Mouse (Mus musculus) right cerebral cortex, postnatal 25 days (tissue): Measurements from ENCODE around the gene Mettl7a1.
"Not testable (repeated sequence)": the region's sequence is repeated elsewhere in the genome, so short reads cannot be mapped to it uniquely, and the experiment has no call there.

Source experiments
- DNase-seq: peaks from one replicate; pipeline ENCODE4 v3.0.0; 2022

Gene Mettl7a1

DNA sequence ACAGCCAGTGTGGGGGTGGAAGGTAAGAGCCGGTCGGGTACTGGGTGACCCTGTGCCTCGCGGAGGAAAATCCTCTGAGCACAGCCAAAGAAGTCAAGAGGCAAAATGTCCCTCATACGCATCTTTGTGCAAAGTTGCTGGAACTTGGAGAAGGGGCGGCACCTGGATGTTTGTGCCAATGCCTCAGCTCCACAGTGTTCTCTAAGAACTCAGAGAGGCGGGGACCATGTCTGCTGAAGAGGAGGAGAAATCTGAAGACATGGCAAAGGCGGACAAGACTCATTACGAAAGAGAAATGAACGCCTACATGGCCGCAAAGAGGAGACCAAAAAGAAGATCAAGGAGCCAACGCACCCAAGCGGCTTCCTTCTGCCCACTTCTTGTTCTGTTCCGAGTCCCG, 2.4 kb upstream of the Mettl7a1 start:
- DNase-seq = no peak

DNA sequence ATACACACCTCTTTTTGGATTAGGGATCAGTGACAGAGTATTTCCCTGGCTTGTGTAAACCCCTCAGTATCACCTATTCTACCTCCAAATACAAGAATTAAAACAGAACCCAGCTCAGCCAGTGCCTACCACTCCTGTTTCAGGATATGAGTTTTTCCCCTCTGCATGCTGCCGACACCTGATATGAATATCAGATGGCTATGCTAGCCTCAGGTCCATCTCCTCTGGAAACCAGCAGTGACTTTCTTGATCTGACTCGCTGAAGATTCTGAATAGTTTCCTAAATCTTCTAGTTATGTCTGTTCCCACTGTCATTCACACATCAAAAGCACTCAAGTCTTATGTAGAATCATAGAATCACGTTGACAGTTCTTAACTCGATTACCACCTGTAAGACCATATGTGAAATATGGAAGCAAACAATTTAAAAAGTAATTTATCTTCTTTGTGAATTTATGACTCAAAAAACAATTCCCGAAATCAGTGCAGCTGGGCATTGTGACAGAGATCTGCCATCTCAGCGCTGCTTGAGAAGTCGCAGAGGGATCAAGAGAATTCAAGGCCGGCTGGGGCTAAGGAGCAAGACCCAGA, 417 bp upstream of the Mettl7a1 start:
- no peak for DNase-seq

DNA sequence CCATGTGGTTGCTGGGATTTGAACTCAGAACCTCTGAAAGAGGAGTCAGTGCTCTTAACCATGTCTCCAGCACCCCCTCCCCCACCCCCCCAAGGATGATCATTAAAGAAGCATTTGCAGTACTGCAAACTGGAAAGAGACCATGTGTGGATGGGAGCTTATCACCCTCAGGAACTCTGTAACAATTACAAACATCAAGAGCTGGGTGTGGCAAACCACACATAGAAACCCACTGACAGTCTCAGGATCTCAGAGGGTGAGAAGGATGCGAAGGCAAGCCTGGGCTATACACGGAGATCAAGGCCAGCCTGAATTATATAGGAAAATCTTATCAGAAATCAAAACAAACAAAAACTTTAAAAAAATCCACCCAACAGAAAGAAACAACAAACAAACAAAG, 2.3 kb downstream of the Mettl7a1 start:
- DNase-seq = no peak

DNA sequence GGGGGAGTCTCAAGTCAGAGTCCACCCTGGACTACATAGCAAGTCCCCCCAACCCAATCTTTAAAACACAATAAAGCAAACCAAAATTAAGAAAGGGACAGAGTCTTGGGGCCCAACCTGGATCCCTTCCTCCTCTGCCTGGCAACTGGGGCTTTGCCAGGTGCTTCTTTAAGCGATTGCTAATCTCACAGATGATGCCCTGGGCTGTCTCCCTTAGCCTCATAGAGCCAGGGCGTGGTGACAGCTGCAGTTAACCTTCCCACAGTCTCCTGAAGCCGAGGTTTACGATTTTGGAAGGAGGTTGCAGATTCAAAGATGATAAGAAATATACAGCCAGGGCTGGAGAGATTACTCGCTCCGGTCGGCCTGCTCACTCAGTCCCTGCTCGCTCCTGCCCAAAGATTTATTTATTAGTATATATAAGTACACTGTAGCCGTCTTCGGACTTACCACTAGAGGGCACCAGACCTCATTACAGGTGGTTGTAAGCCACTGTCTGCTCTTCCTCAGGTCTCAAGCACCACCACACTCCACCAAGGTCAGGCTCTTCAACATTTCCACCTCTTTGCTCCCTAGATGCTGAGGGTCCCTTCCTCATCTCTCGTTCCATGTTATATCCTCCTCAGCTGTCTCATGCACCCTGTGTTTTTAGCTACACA, 3.6 kb downstream of the Mettl7a1 start:
- not testable (repeated sequence) for DNase-seq

DNA sequence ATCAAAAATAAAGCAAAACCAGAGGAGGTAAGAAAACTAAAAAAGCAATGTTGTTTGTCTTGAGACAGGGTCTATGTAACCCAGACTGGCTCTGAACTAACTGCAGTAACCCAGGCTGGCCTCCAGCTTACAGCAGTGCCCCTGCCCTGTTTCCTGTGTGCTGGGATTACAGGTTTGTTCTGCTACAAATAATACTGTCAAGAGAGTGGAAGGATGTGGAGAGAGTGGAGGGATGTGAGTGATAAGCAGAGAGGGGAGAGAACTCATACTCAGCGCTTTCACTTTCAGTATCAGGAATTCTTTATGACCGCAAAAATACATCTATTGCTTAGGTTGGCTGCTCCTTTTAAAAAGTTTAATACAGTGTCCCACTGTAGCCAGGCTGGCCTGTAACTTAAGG, 8.4 kb downstream of the Mettl7a1 start:
- no peak for DNase-seq

DNA sequence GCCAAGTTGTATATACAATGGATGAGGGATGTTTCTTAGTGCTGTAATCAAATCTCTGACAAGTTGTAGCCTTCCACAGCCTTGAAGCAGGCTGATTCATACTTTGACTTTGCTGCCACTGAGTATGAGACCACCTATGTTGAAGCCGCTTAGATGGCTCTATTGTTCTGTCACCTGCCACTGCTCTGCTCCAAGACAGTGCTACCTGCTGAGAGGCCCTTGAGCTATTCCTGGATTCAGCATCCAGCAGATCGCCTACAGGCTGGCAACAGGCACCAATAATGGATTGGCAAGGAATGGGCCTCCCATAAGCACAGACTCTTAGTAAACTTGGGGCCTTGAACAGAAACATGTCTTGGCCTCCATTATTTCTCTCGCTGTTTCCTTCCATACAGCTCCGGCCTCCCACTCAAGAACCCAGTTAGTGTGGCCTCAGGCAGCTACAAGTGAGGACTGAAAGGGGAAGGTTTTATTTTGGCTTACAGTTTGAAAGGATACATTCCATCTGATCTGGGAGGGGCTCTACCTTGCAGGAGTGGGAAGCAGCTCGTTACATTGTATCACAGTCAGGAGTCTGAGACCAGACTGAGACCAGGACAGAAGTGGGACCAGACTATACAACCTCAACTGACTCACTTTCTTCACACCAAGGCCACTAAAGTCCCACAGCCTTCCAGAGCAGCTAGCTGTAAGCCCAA, 10.7 kb downstream of the Mettl7a1 start:
- no peak for DNase-seq

DNA sequence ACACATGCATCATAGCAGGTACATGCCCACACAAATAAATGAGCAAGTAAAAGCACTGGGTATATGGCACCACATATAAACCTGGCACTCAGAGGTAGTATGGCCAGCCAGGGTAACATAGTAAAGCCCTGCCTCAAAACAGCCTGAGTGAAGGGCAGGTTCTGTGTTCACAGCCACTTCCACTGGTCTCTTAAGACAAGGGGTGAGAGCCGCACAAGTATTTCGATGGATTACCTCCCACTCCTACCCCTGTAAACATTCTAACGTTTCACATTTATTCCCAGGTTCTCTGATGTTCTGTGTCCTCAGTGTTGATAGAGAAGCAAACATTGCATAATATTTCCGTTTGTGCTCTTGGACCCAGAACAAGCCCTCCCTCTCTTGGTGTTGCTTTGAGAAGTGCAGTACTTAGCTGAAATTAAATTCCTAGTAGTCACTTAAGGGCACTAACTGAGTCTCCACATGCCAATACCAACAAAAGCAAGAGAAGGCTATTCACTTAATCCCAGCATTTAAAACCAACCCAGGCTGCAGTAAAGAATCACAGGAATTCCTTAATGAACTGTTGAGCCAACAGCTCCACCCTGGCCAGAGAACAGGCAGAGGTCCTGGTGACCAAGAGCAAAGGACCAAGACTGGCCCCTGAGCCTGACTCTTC, 14.2 kb downstream of the Mettl7a1 start:
- not testable (repeated sequence) for DNase-seq

DNA sequence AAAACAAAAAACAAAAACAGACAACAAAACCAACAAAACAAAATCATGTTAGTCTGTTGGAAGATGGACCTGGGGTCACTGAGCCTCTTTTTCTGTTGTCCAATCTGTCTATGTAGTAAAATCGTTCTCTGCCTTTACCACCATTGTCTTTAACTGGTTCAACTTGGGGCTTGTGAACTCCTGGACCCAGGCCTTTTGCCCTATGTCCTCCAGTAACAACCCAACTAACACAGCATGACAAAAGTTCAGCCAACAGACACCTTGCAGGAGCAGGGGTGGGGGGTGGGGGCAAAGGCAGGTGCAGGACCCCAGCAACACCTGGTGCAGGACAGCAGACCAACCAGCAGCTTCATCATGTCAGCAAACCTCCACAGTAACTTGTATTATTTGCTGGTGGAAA, 15.9 kb downstream of the Mettl7a1 start:
- no peak for DNase-seq

DNA sequence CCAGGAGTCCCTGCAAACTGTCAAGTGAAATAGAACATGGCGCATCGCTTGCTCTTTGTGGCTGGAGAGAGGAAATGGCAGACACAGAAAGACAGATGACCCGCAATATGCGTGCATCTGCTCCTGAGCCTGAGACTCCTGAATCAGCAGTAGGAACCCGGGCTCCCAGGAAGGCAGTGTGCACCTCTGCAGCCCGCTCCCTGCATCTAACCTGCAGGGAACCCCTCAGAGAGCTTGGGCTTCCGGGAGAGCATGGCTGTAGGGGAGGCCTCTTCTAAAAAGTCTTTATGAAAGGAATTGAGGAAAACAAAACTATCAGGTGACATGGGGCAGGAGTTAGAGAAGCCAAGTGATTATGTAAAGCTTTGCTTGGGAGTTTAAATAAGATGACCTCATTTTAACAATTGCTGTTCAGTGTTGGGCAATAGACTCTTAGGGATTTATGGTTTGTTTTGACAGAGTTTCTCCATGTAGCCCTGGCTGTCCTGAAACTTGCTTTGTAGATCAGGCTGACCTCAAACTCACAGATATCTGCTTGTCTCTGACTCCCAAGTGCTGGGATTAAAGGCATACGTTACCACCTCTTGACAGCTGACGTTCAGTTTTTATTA, 16.5 kb downstream of the Mettl7a1 start:
- no peak for DNase-seq

DNA sequence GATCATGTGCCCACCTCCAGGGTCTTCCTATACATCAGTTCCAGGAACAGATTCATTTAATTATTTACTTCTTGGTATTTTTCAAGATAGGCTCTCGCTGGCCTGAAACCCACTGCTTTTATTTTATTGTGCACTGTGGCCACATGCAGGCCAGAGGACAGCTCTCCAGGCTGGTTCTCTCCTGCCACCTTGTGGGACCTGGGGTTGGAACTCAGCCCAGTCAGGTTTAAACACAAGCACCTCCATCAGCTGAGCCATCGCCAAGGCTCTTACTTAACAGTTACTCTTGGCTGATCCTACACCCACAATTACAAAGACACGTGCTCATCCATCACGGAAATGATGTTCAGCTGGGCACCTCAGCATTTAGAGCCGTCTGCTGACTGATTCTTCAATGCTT, 17.2 kb downstream of the Mettl7a1 start:
- no peak for DNase-seq

DNA sequence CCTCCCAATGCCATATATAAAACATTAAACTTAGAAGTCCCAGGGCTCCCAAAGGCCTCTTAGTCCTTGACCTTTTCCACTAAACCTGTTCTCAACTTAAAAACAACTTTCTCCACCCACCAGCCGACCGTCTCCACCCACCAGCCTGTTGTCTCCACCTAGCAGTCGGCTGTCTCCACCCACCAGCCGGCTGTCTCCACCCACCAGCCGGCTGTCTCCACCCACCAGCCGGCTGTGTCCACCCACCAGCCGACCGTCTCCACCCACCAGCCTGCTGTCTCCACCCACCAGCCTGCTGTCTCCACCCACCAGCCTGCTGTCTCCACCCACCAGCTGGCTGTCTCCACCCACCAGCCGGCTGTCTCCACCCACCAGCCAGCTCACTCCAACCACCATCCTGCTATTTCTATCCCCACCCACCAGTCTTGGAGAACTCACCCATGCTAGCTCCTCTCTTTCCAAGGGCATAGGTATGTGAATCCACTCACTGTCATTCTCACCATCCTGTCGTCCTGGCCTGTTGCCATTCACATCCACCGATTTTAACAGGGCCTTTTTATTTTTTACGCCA, 20.2 kb downstream of the Mettl7a1 start:
- DNase-seq = no peak

DNA sequence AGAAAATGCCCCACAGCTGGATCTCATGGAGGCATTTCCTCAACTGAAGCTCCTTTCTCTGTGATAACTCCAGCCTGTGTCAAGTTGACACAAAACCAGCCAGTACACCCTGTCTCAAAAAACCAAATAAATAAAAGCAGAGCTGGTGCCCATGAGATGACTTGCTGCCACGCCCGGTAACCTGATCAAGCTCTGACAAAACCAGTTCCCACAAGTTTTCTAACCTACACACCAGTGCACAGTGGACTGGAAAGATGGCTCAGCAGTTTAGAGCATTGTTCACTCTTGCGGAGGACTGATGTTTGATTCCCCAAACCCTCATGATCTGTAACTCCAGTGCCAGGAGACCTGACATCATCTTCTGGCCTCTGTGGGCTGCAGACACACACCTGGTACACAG, 21.3 kb downstream of the Mettl7a1 start:
- DNase-seq = no peak

DNA sequence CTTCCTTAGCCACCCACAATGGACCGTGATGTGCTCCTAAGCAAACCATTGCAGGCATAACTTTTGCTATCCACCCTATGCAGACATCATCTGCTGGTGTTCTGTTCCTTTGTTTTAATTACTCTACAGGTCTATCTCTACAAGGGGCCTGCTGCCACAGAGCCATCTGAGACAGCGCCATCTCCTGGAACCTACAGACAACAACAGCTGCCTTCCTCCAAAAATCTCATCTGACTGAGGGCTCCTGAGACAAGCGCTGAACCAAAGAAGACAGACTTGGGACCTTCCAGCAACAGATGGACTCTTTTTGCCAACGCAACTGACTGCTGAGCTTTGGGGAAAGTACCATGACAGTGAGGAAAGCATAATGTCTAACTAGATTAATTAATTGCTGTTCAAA, 24.1 kb downstream of the Mettl7a1 start:
- not testable (repeated sequence) for DNase-seq

DNA sequence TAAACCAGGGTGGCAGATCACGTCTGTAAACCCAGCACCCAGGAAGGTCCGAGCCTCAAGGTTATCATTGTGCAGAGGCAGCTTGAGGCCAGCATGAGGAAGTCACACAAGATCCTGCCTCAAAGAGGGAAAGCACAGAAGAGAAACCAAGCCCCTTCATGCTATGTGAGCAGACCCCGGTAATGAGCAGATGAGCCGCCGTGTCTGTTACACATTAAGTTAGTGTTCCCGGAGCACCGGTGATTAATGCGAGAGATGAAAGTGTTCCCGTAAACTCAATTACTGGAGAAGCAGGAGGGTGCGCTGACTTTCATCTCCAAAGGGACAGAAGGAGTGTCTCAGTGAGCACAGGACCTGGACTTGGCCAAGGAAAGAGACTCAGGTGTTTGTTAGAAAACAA, 25.4 kb downstream of the Mettl7a1 start:
- not testable (repeated sequence) for DNase-seq

DNA sequence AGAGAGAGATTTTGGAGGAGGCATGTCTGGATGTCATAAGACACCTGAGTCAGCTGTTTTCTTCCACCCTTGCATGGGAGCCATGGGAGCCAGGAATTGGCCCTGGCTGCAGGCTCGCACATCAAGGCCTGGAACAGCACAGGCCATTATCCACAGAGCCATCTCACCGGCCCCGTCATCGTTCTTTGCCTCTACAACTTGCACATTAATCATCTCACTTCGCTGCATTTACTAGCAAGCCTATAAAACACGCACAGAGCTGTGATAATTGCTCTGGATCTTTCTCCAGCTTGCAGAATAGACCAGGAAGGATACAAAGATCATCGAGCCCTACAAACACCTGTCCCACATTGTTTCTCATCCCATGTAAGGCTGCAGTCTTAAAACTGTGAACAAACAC, 26.8 kb downstream of the Mettl7a1 start:
- DNase-seq = no peak

DNA sequence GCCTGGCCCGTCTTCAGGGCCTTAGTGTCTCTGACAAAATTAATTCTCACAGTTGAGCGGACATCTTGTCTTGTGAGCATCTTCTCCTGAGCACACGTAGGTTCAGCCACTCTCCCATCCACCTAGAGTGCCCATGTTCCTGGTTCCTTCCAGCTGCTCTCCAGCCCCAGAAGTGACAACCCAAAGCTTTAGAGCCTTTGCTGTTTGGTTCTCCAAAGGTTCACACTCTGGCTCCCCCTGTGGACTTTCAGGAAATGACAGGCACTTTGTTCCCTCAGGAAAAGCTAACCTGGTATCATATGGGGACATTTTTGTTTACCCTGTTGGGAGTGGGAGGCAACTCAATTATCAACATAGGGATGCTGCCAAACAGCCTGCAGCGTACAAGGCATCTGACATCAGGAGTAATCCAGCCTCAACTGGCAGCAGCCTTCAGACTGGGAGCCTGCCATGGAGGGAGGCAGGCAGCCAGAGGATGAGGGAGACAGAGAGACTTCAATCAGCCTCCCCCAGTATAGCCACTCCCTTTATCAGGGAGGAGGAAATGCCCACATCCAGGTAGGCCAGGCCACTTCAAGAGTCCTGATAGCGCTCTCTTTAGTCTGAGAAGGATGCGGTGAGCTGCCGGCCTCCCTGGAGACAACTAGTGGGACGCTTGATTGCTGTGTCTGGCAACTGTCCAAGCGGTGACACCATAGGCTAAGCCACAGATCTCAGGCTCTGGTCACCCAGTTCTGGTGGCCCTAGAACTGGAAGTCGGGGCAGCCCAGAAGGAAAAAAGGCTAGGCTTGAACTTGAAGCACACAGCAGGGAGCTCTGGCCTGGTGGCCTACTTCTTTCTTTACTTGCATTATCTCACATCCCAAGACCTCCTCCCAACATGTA, 28.4 kb downstream of the Mettl7a1 start:
- not testable (repeated sequence) for DNase-seq

DNA sequence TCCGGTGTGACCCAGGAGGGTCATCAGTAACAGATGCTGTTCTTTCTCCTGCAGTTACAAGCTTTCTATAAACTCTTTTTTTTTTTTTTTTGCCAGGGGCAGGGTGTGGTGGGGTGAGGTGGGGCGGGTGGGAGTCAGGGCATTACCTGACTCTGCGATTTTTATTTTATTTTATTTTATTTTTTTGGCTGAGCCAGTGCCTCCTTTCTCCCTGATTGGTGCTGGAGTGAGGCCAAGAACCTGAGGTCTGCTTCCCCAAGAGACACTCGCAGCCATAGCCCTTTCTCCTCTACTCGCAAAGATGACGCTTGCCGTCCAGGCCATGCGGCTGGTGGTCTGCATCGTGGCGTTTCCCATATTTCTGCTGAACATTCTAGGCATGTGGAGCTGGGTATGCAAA, 30.7 kb downstream of the Mettl7a1 start, which contains the start of gene Mettl7a3:
Mettl7a3 (plus strand) TSS at position 301 of the 400 bp plus-strand sequence.
- no peak for DNase-seq

DNA sequence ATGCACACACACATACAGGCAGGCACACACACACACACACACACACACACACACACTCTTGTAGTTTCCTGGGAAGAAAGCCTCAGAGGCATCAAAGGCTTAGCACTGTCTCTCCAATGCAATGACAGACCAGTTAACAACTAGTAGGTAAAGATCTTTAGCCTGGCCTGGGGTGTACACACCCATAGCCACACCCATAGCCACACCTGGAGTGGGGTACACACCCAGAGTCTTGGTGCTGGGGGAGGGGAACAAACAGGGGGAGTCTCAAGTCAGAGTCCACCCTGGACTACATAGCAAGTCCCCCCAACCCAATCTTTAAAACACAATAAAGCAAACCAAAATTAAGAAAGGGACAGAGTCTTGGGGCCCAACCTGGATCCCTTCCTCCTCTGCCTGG, 33.4 kb downstream of the Mettl7a1 start:
- not testable (repeated sequence) for DNase-seq

DNA sequence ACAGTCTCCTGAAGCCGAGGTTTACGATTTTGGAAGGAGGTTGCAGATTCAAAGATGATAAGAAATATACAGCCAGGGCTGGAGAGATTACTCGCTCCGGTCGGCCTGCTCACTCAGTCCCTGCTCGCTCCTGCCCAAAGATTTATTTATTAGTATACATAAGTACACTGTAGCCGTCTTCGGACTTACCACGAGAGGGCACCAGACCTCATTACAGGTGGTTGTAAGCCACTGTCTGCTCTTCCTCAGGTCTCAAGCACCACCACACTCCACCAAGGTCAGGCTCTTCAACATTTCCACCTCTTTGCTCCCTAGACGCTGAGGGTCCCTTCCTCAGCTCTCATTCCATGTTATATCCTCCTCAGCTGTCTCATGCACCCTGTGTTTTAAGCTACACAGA, 33.9 kb downstream of the Mettl7a1 start:
- DNase-seq = not testable (repeated sequence)

DNA sequence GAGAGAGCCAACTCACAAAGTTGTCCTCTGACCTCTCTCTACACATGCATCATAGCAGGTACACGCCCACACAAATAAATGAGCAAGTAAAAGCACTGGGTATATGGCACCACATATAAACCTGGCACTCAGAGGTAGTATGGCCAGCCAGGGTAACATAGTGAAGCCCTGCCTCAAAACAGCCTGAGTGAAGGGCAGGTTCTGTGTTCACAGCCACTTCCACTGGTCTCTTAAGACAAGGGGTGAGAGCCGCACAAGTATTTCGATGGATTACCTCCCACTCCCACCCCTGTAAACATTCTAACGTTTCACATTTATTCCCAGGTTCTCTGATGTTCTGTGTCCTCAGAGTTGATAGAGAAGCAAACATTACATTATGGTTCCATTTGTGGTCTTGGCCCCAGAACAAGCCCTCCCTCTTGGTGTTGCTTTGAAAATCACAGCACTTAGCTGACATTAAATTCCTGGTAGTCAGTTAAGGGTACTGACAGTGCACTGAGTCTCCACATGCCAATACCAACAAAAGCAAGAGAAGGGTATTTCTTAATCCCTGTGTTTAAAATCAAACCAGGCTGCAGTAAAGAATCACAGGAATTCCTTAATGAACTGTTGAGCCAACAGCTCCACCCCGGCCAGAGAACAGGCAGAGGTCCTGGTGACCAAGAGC, 37.5 kb downstream of the Mettl7a1 start:
- not testable (repeated sequence) for DNase-seq

DNA sequence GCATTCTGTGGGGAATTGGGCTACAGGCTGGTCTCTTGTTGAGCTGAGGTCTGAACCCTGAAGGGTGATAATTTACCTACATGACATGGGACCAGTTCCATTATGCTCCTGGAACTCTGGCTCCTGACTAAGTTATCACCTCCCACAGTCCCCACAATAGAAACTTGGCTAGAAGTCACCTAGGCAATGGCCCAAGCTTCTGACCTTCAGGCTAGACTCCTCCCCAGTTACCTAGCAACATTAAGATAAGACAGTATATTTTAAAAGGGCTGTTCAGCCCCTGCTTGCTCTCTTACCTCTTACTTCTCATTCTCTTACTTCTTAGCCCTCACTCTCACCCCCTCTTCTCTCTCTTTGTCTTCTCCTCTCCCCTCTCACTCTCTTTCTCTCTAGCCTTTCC, 41.5 kb downstream of the Mettl7a1 start:
- DNase-seq = no peak
